Mouse (Mus musculus) cerebellum, postnatal 25 days (tissue): Measurements from ENCODE around the gene Gm28845.
"Not testable (repeated sequence)": the region's sequence is repeated elsewhere in the genome, so short reads cannot be mapped to it uniquely, and the experiment has no call there.

Experiments
- DNase-seq, 2 experiments: peaks; one replicate each; pipeline ENCODE4 v3.0.0; 2021; ENCODE audit warnings: mixed read lengths in 2 of 2

The Gm28845 gene

GRCm38 (mm10) chr1:65107654-65108279 is 11.6 kb downstream of the Gm28845 start:
- no peak for DNase-seq

DNA sequence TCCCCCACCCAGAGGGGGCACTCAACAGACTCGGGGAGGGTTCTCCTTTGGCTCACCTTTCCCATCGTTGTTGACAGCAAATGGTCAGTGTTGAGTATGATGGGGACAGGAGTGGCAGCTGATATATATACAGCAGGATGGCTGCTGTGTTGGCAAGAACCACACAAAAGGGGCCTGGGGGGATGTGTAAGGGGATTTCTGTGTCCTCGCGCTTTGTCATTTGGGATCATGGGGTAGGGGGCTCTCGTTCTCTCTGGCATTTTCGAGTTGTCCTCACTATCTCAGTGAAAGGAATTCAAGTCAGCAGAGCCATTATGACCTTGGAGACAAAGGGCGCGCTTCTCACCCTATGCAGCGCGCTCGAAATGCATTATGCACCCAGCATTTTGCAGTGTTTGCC is 16.1 kb downstream of the Gm28845 start, which contains the start of gene Cryga:
Gene Cryga, minus strand, starts transcription at position 101 of the 400 bp plus-strand sequence.
- DNase-seq = no peak

DNA sequence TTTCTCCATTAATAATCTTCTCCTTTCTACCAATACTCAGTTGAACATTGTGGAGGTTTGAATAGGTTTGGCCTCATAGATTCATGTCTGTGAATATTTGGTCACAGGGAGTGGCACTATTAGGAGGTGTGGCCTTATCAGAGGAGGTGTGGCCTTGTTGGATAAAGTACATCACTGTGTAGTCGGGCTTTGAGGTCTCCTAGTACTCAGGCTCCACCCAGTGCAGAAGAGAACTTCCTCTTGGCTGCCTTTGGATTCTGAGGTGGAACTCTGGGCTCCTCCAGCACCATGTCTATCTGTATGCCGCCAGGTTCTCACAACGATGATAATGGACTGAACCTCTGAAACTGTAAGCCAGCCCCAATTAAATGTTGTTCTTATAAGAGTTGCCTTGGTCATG is 22.4 kb downstream of the Gm28845 start:
- DNase-seq = no peak

- DNase-seq = no peak
These were observed 27.8 kb downstream of the Gm28845 start for GRCm38 (mm10) chr1:65091566-65091965.

DNA sequence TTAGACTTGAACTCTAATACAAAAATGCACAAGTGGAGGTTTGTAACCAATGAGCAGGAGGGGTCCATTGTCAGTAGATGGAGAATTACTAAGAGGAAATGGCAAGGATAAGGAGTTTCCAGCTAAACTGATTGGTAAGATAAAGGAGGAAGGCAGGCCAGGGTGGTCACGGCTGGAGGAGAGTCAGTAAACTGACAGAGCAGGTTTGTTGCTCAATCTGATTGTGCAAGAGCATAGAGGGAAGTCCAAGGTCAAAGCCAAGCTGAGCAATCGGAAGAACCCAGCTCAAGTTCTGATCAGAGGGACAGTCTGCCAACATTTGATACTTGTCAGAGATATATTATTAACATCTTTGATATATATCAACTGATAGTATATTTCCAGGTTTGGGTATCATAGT is 29.0 kb downstream of the Gm28845 start:
- no peak for DNase-seq

DNA sequence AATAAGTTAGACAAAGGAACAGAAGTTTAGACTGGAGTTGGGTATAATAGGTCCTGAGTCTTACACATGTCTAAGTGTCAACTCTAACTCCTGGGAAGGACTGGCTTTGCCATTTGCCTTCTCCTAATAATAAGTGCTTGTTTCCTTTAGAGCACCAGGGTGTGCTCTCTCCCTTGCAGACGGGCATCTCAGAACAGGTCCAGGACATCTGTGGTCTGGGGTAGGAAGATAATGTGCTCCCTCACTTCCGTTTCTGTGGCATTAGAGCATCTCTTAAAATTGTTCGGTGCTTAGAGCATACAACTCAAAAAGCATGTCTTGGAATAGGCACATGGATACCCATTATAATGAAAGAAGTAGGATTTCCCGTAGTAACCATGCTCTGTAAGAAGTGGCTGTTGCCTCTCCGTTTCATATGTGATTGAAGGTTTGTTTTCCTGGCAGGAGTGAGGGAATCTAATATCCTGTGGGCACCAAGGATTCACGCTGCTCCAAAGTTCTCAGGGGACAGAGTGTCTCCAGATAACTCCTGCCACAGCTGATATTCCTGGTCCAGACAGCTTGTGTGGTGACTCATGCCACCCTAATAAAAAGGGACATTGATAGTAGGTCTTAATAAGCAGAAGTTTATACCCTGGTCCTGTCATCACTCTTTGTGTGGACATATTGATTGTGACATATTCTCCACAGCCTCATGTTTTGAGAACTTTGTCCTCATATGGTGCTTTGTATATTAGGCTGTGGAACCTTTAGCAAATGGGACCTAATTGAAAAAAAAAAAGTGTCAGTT is 30.6 kb downstream of the Gm28845 start:
- no peak for DNase-seq

DNA sequence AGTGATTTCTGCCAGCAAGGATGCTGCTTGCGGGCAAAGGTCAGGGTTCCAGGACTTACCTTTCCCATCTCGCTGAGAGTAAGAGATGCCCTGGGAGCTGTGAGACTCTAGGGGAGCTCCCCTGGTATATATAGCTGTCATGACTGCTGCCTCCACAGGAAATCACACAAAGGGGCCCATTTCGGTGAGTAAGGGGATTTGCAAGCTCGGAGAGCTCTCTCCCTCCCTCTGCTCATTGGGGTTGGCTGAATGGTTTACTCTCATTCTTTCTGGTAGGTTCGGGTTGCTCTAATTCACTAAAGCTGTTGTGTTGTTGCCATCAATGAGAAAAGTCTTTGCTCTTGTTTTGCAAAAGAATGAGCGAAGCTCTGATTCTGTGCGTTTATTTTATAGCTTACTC is 37.2 kb downstream of the Gm28845 start, which contains the start of gene Crygb:
Gene Crygb, minus strand, starts transcription at position 101 of the 400 bp plus-strand sequence.
- DNase-seq = no peak

DNA sequence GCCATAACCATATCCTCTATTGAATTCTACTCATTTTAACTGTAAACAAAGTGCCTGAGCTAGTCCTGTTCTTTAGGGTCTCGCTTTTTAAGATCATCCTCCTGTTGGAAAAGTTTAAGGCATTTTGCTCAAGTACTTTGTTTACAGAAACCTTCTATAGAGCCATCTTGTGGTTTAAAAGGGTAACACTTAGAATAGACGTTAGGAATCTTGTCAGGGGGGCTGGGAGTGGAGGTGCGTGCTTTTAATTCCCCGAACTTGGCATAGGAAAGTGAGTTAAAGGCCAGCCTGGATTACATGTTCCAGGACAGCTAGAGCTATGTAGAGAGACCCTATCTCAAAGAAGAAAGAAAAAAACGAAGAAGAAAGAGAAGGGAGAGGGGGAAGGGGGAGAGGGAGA is 43.8 kb downstream of the Gm28845 start:
- no peak for DNase-seq

GRCm38 (mm10) chr1:65073589-65073988 is 45.8 kb downstream of the Gm28845 start, which contains the start of gene Crygc:
Crygc (minus strand) TSS chr1:65073689.
- DNase-seq = no peak

GRCm38 (mm10) chr1:65067842-65068241 is 51.5 kb downstream of the Gm28845 start:
- DNase-seq = no peak

DNA sequence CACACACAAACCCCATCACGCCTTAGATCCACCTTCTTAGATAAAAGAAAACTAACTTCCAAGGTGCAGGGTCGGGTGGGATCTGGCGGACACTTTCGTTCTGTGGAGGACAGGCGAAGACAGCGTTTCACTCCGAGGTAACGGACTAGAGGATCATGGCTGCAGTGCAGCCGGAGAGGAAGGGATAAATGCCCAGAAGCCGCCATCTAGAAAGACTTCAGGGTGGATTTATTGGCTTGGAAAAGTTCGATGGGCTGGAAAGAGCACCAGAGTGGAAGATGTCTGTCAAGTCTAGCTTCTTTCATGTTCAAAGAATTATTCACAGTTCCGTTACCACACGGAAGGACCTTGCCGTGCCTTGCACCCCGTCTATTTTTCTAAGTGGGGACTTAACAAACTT is 55.2 kb downstream of the Gm28845 start:
- DNase-seq = no peak

DNA sequence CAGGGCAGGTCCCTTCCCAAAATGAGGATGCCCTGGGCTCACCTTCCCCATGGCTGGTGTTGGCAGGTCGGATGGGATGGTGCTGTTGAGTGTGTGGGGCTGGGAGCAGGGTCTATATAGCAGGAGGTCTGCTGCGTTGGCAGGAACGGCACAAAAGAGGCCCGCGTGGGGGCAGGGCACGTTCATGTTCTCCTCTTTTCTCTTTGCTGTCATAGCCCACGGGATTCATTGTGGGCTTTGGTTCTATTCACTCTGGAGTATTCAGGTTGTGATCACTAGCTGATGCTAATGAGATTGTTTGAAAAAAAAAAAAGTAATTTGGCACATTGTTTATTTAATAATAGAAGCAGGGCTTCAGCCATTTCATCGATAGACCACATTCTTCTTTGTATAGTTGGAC is 56.0 kb downstream of the Gm28845 start, which contains the start of gene Crygd:
Gene Crygd, minus strand, starts transcription at position 101 of the 400 bp plus-strand sequence.
- DNase-seq = no peak

GRCm38 (mm10) chr1:65052140-65052539 is 67.2 kb downstream of the Gm28845 start:
- DNase-seq = no peak

DNA sequence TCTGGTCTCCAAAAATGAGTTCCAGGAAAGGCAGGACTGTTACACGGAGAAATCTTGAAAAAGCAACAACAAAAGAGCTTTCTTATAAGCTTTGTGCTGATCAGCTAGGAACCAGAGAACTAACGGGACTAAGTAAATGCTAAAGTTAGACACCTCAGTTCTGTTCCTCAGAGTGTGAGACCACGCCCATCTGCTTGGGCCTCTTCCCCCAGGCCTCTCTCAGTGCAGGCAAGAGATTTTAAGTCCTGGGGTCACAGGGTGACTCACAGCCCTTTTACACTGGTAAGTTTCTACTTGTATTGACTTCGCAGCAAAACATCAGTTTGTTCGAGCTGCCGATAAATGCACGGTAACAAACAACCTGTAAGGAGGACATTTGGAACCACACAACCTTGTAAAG is 67.7 kb downstream of the Gm28845 start:
- DNase-seq = no peak

DNA sequence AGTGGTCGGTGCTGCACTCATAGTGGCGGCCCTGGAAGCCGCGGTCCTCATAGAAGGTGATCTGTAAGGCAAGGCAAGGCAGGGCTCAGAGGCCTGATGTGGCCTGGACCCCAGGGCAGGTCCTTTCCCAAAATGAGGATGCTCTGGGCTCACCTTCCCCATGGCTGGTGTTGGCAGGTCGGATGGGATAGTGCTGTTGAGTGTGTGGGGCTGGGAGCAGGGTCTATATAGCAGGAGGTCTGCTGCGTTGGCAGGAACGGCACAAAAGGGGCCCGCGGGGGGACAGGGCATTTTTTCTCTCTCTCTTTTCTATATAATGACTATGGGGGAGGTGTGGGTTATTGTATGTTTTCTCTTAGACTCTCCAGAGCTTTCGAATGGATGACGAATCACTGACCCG is 68.4 kb downstream of the Gm28845 start, which contains the start of gene Cryge:
Gene Cryge, minus strand, starts transcription at position 198 of the 400 bp plus-strand sequence.
- DNase-seq = not testable (repeated sequence)
